Mouse (Mus musculus) adrenal gland, adult (tissue): ENCODE measurements around the gene 1700022I11Rik.

Source experiments
- DNase-seq, 2 experiments: peaks; one replicate each; pipeline ENCODE4 v3.0.0; 2022 to 2023; ENCODE audit warnings: low spot score in 1 of 2; ENCODE audit not compliant: inconsistent age in 2 of 2

1700022I11Rik gene

DNA sequence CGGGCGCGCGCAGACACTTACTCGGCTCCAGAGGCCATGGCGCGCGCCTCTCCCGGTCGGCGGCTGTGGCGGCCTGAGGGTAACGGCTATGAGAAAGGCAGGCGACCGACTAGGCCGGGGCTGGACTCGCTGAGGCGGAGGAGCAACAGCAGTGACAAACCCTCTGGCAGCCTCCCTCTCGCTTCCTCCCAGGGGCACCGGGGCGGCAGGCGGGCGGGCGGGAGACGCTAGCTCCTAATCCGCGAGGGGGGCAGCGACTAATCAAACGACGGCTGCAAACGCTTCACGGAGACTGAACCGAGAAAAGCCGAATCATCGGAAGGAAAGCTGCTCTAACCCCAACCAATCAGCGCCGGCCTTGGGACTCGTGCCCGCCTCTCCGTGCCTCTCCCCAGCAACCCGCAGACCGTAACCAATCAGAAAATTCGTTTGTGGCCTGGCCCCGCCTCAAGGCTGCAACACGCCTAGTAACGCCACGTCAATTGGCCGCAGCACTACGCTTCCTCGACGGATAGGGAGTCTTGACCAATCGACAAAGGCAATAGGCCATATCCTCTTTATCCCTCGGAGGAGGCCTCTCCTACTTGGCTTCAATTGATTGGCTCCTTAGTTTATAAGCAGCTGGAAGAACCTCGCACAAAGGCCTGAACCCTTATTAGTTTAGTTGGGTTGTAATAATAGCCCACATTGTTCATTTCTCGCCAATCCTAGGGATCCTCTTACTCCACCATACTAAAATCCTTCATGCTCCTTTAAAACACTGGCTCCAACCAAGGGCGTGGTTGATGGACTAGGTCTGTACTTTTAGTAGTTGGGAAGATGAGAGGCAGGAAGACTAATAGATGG, 31.0 kb downstream of the 1700022I11Rik start, which contains the start of gene Vcp:
Gene Vcp, minus strand, starts transcription at position 367 of the 846 bp plus-strand sequence.
- DNase-seq: peak; percentile 99

DNA sequence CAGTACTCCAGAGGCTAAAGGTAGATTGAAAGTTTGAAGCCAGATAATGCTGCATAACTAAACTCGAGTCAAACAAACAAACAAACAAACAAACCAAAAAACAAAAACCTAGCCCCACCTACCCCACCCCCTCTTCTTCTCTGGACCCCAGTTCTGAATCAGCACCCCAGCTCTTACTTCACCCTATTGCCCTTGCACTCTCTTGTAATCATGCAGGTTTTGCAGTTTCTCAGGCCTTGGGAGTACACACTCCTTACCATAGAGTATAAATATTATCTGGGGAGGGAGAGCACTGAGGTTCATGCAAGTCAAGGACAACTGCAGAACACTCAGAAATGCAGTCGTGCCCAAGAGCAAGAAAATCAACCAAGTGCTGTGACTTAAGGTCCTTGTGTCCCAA, 31.9 kb downstream of the 1700022I11Rik start:
- peak; percentile 33 to 56 for DNase-seq

DNA sequence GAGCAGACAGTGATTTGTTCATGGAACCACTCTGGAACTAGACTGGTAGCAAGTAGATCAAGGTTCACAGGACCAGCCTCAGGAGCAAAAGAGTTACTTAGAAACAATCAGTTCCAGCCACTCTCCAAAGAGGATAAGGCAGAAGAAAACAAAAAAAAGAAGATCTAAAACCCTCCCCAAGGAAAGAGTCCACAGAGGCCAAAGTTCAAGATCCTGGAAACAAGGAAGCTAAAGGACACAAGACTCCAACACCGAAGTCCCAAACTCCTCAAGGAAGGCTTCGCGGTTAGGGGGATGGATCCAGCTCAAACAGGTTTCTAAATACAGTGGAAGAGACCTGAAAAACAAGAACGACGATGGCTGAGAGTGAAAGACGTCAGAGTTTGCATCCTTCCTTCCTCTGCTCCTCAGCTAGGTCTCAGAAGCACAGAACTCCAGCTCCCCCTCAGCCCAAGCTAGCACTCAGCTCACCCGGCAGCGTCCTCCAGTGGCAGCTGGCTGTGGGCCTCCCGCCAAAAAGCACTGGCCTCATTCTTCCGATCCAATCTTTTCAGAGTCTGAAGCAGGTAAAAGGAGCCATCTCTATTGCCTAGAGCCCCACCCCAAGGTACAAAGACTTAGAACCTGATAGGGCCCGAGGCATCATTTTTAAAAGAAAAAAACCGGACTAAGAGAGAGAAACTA, 33.5 kb downstream of the 1700022I11Rik start:
- peak in 1 of 2 experiments; percentile 35 for DNase-seq

DNA sequence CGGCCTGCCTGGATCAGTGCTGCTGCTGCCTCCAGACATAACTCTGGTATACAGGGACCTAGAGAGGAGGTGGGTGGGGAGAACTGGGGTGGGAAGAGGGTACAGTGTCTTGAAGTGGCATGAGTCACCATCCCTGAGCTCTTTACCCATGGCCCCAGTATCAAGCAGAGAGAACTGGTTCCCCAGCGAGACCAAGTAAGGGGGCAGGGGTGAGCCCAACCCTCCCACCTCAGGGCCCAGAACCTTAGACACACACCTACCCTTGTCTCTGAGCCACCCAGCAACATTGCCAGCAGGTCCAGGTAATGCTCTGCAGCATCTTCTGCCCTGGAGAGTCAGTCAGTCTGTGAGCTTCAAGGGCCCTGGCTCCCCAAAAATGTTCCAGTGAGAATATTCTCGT, 35.5 kb downstream of the 1700022I11Rik start:
- no peak for DNase-seq

DNA sequence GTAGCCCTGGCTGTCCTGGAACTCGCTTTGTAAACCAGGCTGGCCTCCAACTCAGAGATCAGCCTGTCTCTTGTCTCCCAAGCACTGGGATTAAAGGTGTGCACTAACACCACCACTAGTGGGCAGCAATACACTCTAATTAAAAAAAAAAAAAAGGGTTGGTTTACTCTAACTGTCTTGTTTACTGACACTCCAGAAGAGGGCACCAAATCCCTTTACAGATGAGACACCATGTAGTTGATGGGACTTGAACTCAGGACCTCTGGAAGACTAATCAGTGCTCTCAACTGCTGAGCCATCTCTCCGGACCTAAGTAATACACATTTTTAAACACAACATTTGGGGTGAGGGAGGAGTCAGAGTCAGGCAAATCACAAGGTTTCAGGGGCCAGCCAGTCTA, 36.4 kb downstream of the 1700022I11Rik start:
- peak; percentile 34 to 77 for DNase-seq

DNA sequence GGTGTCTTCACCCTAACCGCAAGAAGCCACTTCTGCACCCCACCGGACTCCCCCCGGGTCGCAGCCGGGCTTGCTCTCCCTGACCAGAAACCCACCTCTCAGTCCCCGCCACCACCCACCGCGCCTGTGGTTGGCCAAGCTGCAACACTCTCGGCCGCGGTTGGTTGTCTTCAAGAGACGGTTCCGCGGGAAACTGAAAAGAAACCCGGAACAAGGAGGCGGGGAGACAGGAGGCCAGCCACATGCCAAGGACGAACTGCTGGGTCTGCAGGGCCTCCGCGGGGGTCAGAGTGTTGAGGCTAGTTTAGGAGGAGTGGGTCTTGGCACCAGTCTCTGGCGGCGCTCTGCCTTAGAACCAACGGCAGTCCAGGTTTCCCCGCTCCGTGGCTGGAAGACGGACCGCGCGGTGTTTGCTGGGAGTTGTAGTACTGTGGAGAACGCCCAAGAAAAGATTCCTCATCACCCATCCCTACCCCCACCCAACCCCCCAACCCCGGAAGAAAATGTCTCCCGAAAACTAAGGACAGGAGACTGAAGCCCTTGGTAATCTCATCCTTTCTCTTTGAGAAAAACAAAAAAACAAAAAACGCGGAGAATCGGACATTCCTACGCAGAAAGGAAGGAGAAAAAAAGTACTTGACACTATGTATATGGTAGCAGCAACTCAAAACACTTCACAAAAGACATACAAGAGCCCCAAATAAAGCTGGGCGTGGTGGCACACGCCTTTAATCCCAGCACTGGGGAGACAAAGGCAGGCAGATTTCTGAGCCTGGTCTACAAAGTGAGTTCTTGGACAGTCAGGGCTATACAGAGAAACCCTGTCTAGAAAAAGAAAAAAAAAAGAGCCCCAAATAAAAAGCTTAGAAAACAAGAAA, 41.0 kb downstream of the 1700022I11Rik start, which contains the start of gene Fancg:
Gene Fancg, minus strand, starts transcription at position 346 of the 878 bp plus-strand sequence.
- DNase-seq: peak; percentile 87 to 95

DNA sequence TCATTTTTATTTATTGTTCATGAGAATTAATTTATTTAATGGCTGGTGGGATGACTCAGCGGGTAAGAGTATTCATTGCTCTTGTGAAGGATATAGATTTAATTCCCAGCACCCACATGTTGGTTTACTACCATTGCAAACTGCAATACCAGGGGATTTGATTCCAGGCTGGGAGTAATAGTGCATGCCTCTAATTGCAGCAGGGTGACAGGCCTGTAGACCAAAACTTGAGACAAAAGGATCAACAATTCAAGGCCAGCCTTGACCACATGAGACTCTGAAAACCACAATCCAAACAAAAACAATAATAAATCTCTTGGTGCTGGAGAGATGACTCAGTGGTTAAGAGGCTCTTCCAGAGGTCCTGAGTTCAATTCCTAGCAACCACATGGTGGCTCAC, 42.7 kb downstream of the 1700022I11Rik start:
- no peak for DNase-seq

DNA sequence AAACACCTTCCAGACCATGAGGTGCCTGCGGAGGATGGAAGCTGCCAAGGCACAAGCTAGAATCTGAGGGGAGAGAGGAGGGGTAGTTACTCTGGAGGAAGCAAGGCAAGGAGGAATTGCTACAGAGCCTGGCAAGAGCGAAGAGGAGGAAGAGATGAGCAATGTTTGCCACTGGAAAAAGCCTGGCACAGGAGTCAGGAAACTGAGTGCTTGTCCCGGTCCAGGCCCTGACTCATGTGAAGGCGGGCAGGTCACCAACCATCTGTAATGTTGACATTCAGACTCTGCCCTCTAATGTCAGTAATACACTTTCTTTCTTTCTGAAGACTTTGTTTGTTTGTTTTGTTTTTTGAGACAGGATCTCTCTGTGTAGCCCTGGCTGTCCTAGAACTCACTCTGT, 48.8 kb downstream of the 1700022I11Rik start:
- DNase-seq: peak in 1 of 2 experiments; percentile 68

DNA sequence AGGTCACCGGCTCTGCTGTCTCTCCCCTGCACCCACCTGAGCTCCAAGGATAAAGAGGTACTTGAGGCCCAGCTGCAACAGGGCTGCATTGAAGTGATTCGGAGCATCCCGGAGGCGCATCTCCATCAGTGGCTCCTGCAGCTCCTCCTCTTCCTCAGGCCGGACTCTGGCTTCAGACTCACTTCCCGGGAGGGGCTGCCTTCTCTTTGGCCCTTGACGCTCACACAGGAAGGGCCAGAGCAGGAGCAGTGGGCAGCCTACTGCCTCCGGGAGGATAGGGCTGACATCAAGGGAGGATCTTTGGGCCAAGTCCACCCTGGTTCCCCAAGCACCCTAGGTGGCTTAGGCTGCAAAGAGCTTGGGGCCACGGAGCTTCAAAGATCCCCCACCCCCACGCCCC, 49.8 kb downstream of the 1700022I11Rik start:
- DNase-seq: no peak

DNA sequence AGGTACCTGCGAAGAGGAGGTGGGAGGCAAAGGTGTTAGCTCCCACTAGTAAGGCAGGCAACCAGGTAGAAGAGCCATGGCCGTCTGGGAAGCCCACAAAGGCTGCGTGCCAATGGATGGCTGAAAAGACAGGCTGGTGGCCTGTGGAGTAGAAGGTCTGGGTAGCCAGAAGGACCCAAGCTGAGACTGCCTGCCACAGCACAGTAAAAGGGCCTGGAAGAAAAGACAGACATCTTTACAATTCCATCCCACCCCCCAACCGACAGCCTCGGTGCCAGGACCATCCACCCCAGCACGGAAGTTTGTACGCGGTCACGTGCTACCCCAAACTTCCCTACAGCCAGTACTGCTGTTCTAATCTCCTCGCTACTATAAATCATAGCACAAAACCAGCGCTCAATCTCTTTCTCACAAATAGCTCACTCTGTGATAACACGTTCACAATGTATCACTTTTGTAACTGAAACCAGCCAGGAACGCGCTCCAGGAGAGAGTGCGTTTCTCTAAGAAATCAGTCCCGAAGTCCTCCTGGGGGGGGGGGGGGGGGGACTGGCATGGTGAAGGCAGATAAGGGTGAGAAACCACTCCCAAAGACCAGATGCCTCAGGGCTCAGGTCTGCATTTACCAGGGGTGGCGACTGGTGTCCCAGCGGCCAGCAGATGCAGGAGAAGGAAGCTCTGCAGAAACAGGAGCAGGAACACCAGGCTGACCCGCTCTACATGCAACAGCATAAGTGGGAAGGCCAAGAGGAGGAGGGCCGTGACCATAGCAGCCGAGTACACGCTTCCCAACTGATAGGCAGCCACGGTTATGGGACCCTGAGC, 50.4 kb downstream of the 1700022I11Rik start:
- DNase-seq: no peak

DNA sequence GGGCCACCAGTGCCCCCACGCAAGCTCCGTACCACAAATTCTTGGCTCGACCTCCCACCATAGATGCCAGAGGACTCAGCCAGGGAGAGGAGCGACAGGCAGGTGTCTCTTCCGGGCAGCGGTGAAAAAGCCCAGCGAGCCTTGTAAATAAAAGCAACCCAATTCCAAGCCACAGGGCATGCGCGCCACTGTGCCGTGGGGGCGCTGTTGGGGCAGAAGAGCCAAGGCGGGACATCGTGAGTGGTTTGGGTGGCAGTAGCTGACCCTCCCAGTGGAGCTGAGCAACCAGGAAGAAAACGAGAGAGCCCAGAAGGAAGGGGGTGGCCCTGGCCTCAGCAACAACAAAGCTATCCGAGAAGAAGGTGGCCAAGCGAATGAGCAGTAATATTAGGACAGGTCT, 51.5 kb downstream of the 1700022I11Rik start:
- DNase-seq: no peak

DNA sequence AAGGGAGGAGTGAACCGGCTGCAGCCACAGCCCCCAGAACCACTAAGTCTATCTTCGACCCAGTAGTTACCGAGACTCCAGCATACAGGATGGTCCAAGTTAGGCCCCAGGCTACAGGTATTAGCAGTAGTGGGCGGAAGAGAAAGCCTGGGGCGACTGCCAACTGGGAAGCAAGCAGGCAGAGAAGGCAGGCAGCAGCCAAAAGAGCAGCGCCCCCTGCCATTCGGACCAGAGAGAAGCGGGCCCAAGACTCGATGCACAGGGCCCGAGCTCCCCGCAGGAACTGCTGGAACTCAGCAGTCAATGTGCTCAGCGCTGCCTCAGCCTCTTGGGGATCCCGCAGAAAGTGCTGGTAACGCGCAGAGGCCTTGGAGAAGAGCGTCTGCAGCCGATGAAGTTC, 51.9 kb downstream of the 1700022I11Rik start:
- no peak for DNase-seq

DNA sequence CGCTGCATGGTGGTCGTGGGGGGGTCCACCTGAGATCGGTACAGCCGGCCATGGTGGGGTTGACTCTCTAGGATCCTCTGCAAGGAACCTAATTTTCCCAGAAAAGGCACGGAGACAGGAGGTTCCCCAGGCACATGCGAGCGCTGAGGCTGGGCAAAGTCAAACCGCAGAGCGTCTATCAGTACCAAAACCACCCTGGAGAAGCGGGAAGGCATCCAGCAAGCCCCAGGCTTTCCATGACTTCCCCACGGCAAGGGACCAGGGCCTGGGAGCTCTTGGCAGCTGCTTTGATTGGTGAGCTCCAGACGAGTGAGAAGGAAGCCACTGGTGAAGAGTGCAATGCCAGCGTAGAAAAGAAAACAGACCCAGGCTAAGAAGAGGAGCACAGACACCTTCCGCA, 55.3 kb downstream of the 1700022I11Rik start:
- DNase-seq: peak in 1 of 2 experiments; percentile 27

DNA sequence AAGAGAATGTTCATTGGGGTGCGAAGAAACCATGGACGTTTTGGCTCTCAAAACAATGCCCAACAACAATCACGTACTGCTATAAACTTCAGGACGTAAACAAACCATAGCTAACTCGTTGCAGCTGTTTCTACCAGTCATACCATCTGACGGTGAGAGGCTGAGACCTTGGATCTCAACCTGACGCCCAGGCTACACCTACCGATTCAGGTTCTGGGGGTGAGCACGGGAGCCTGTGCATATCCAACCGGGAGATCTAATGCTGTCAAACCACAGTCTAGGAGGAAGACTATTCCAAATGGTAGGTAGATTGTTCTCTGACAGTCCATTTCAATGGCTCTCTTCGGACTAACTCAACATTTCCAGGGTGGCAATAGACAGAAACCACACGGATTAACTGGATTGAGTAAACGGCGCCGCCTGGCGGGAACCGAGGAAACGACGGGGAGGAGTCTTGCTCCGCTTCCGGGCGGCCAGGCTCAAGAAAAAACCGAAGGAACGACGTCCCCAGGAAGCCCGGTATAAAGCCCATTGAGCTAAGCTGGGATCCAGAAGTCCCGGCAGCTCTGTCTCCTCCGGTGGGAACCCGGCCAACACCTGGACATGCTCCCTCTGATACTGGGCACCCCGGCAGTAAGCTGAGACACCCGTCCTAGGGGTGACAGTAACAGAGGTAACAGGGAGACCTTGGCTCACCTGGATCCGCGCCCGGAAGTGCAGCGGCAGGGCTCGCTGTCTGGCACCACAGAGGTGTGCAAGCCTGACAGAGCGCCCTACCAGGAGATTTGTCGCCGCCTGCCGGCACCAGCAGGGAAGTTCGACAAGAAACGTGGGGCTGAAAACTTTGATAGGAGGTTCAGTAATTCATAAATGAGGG, 55.9 kb downstream of the 1700022I11Rik start, which contains the start of gene Pigo:
Gene Pigo, minus strand, starts transcription at position 736 of the 877 bp plus-strand sequence.
- DNase-seq: peak; percentile 95 to 99

DNA sequence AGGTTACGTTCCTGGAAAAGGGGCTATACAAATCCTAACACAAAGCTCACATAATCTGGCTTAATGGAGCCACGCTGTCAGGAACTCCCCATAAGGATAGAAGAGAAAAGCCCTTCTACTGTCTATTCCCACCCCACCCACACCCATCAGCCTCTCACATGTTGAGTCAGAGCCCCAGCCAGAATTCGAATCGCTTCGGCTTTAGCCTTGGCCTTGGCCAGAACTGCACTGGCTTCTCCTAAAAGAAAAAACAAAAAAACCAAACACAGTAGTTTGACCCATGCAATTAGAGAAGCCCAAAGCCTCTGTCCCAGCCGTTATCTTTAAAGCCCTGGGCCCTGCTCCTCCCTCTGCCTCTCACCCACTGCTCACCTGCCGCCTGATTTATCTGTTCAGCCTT, 59.7 kb downstream of the 1700022I11Rik start:
- peak; percentile 56 to 81 for DNase-seq

DNA sequence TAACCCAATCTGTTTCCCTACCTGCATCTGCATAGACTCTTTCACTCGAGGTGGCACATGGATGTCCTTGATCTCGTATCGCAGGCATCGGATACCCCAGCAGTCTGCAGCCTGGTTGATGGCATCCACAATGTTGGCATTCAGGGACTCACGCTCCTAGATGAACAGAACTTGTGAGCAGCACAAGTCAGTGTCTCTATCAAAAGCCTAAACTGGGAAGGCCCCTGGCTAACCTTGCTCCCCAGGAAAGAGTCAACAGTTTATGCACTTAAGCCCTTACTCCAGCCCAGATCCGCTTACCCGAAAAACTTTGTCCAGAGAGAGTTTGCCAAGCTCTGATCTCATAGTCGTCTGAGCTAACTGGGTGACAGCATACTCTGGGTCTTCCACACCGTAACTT, 60.3 kb downstream of the 1700022I11Rik start:
- peak in 1 of 2 experiments; percentile 16 for DNase-seq

DNA sequence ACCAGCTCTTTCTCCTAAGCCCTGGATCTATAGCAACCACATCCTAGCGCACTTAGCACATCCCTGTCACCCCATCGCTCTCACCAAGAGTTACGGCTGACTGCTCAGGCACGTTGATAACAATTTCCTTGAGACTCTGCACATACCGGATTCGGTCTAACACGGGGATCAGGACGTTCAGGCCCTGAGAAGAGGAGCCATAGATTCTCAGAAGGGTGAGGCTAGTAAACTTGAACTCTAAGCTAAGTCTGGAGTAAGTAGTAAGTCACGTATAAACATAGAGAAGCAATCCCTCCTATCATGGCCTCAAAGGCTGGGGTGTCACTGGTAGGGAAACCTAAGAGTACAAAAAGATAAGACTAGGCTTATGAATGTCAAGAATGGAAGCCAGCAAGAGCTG, 60.9 kb downstream of the 1700022I11Rik start:
- DNase-seq: peak in 1 of 2 experiments; percentile 67

DNA sequence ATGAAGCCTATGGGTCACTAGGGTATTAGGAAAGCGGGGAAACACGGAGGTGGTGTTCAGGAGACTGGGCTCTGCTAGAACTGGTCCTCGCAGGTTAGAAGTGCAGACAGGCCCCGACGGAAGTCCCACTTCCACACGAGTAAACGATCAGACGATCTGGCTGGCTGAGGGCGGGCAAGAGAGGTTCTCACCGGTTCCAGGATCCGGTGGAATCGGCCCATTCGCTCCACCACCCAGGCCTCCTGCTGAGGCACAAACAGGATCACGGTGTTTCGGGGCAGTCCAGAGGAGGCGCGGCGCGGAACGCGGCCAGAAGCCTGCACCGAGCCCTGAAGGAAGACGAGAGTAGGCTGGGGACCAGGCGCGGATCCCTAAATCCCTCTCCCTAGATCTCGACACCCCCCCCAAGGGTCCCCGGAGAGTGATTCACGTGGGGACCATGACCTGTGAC, 61.4 kb downstream of the 1700022I11Rik start:
- no peak for DNase-seq
